Mouse (Mus musculus): ENCODE data around the gene Arhgap32. TPM values are rescaled to one million over a fixed set of nuclear protein-coding genes. Genes with fewer than 3 reads are reported as not detected.
"Not testable (repeated sequence)": the region's sequence is repeated elsewhere in the genome, so short reads cannot be mapped to it uniquely, and the experiment has no call there.

The Arhgap32 gene
- total and polyA plus RNA-seq, 3 experiments, result 0.06 to 0.15 TPM; not detected in 1

GRCm38 (mm10) chr9:32162792-32163191 is 46.9 kb downstream of the Arhgap32 start (continued):
- TF ChIP-seq TAL1 (IDR thresholded peaks at IDR 0.05; ENCODE audit: low read length), result no peak

- not testable (repeated sequence) for H3K27me3 ChIP-seq (ENCODE audit: control insufficient read depth in 1 of 2, insufficient read depth in 2 of 2, low read length in 2 of 2); H3K4me1 ChIP-seq (ENCODE audit: control insufficient read depth in 1 of 2, insufficient read depth in 2 of 2, low read length in 2 of 2); H3K9me3 ChIP-seq (replicated peaks; ENCODE audit: insufficient read depth, low read length); H3K4me3 ChIP-seq (ENCODE audit: control insufficient read depth in 1 of 2, insufficient read depth in 1 of 2, low read depth in 2 of 2, low read length in 2 of 2); H3K9ac ChIP-seq (ENCODE audit: control insufficient read depth, low read depth, low read length, poor library complexity, severe bottlenecking); H3K36me3 ChIP-seq (ENCODE audit: control insufficient read depth in 1 of 2, insufficient read depth in 2 of 2, low read length in 2 of 2); H3K27ac ChIP-seq (ENCODE audit: control insufficient read depth, low read depth, low read length); H3K79me2 ChIP-seq (ENCODE audit: control insufficient read depth, insufficient read depth, low read length, poor library complexity); DNase-seq (ENCODE audit: low read depth, low spot score)
Measured at GRCm38 (mm10) chr9:32163820-32164219, 47.9 kb downstream of the Arhgap32 start.

DNA sequence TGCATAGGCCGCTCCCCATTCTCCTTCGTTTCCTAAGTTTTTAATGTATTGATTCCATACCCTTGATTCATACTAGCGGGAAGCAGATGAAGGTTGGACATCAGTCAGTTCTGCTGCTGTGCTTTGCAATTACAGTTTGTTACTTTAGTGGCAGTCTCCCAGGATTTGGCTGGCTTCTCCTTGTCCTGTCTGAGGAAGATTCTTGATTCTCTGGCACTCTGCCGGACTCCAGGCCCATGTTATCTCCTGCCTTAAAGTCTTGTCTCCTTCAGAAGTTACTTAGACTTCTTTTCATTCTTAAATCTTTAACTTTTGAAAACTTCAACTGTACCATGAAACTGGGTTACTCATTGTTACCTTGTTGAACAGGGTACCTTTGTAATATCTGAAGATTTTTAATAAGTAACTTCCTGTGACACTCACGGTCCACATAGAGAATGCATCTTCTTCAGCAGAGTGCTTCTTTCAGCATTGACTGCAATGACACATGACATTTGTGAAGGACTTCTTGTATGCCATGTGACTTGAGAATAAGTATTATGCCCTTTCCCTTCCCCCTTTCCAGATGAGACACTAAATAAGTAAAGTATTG is 52.7 kb downstream of the Arhgap32 start:
- peaks cover 0 to 3% of the 10 kb centered on the region in 2 experiments; a peak in 1 of 4 replicates for H3K4me1 ChIP-seq (ENCODE audit: control insufficient read depth in 1 of 2, insufficient read depth in 2 of 2, low read length in 2 of 2)
- no peak for DNase-seq (ENCODE audit: low read depth, low spot score)
- H3K36me3 ChIP-seq (ENCODE audit: control insufficient read depth in 1 of 2, insufficient read depth in 2 of 2, low read length in 2 of 2), result peaks cover 0 to 6% of the 10 kb centered on the region in 2 experiments; a peak in 2 of 4 replicates
- H3K27me3 ChIP-seq (ENCODE audit: control insufficient read depth in 1 of 2, insufficient read depth in 2 of 2, low read length in 2 of 2), result no peaks in the 10 kb centered on the region
- no peak overlapping the region for H3K9ac ChIP-seq (ENCODE audit: control insufficient read depth, low read depth, low read length, poor library complexity, severe bottlenecking)
- no peaks in the 10 kb centered on the region for H3K9me3 ChIP-seq (replicated peaks; ENCODE audit: insufficient read depth, low read length)
- no peak overlapping the region for H3K27ac ChIP-seq (ENCODE audit: control insufficient read depth, low read depth, low read length)
- H3K79me2 ChIP-seq (ENCODE audit: control insufficient read depth, insufficient read depth, low read length, poor library complexity), result no peaks in the 10 kb centered on the region
- H3K4me3 ChIP-seq (ENCODE audit: control insufficient read depth in 1 of 2, insufficient read depth in 1 of 2, low read depth in 2 of 2, low read length in 2 of 2), result no peak overlapping the region
- no peak for TF ChIP-seq GATA1 (IDR thresholded peaks at IDR 0.05; ENCODE audit: low read depth, low read length)
- TF ChIP-seq ETS1 (IDR thresholded peaks at IDR 0.05; ENCODE audit: low read depth, low read length), result no peak
- no peak for TF ChIP-seq ELF1 (IDR thresholded peaks at IDR 0.05; ENCODE audit: low read depth, low read length)
- no peak for TF ChIP-seq CHD1 (IDR thresholded peaks at IDR 0.05; ENCODE audit: low read depth, low read length)
- TF ChIP-seq RCOR1 (IDR thresholded peaks at IDR 0.05; ENCODE audit: low read depth, low read length), result no peak
- TF ChIP-seq UBTF (IDR thresholded peaks at IDR 0.05; ENCODE audit: borderline replicate concordance, insufficient read depth, low read depth, low read length), result no peak
- TF ChIP-seq POLR2AphosphoS5 (IDR thresholded peaks at IDR 0.05; ENCODE audit: borderline replicate concordance, low read depth, low read length), result no peak
- TF ChIP-seq ZC3H11A (IDR thresholded peaks at IDR 0.05; ENCODE audit: low read depth, low read length), result no peak
- TF ChIP-seq MAX (IDR thresholded peaks at IDR 0.05; ENCODE audit: low read length), result no peak
- no peak for TF ChIP-seq KAT2A (conservative IDR thresholded peaks at IDR 0.05; ENCODE audit: low read depth, low read length)
- TF ChIP-seq SMC3 (IDR thresholded peaks at IDR 0.05; ENCODE audit: low read depth, low read length), result no peak
- TF ChIP-seq RAD21 (IDR thresholded peaks at IDR 0.05; ENCODE audit: low read depth, low read length), result no peak
- no peak for TF ChIP-seq HCFC1 (IDR thresholded peaks at IDR 0.05; ENCODE audit: low read depth, low read length)
- no peak for TF ChIP-seq ZKSCAN1 (IDR thresholded peaks at IDR 0.05; ENCODE audit: low read depth, low read length)
- no peak for TF ChIP-seq POLR2AphosphoS2 (IDR thresholded peaks at IDR 0.05; ENCODE audit: low read length)
- TF ChIP-seq MEF2A (IDR thresholded peaks at IDR 0.05; ENCODE audit: extremely low read depth, insufficient replicate concordance, low read depth, low read length, poor library complexity, severe bottlenecking), result no peak
- TF ChIP-seq CHD2 (IDR thresholded peaks at IDR 0.05; ENCODE audit: low read length), result no peak
- TF ChIP-seq TBP (IDR thresholded peaks at IDR 0.05; ENCODE audit: low read depth, low read length), result no peak
- TF ChIP-seq USF1 (IDR thresholded peaks at IDR 0.05; ENCODE audit: low read depth, low read length), result no peak
